Mouse (Mus musculus) adrenal gland, postnatal 10 days (tissue): Measurements from ENCODE around the gene Cyb561. TPM values are rescaled to one million over a fixed set of nuclear protein-coding genes. Genes with fewer than 3 reads are reported as not detected.

Source experiments
- DNase-seq: peaks from one replicate; pipeline ENCODE4 v3.0.0; 2021; ENCODE audit warnings: mixed read lengths
- total RNA-seq, 2 experiments: library from RNA; stranded (reverse); gene quantifications; 2 replicates each; pipeline ENCODE4 v1.2.3; 2021

The Cyb561 gene
- total RNA-seq, 2 experiments from 2014 or later: 123 to 140 TPM

- no peak for DNase-seq
Observed at GRCm38 (mm10) chr11:105952111-105952510, 1.0 kb downstream of the Cyb561 start.

- DNase-seq: no peak
Observed at GRCm38 (mm10) chr11:105951601-105952044, 1.5 kb downstream of the Cyb561 start.

- no peak for DNase-seq
Observed at GRCm38 (mm10) chr11:105950519-105950918, 2.6 kb downstream of the Cyb561 start.

- DNase-seq: no peak
Observed at GRCm38 (mm10) chr11:105948255-105948654, 4.9 kb downstream of the Cyb561 start.

GRCm38 (mm10) chr11:105946694-105947154, 6.4 kb downstream of the Cyb561 start:
- no peak for DNase-seq

GRCm38 (mm10) chr11:105944770-105945672, 8.1 kb downstream of the Cyb561 start:
- DNase-seq: peak; percentile 45

GRCm38 (mm10) chr11:105944126-105944621, 9.0 kb downstream of the Cyb561 start:
- peak; percentile 80 for DNase-seq

GRCm38 (mm10) chr11:105943133-105944102, 9.7 kb downstream of the Cyb561 start:
- DNase-seq: peak; percentile 79

- no peak for DNase-seq
Observed at GRCm38 (mm10) chr11:105941973-105942372, 11.2 kb downstream of the Cyb561 start.

GRCm38 (mm10) chr11:105938771-105939170, 14.4 kb downstream of the Cyb561 start:
- DNase-seq: no peak

GRCm38 (mm10) chr11:105936974-105937373, 16.2 kb downstream of the Cyb561 start:
- no peak for DNase-seq

- DNase-seq: peak; percentile 75
Observed at GRCm38 (mm10) chr11:105936200-105936599, 16.9 kb downstream of the Cyb561 start.

- DNase-seq: no peak
Observed at GRCm38 (mm10) chr11:105935496-105935895, 17.6 kb downstream of the Cyb561 start.

GRCm38 (mm10) chr11:105934816-105935215, 18.3 kb downstream of the Cyb561 start:
- no peak for DNase-seq

GRCm38 (mm10) chr11:105934303-105934711, 18.8 kb downstream of the Cyb561 start:
- DNase-seq: no peak

GRCm38 (mm10) chr11:105933746-105934145, 19.4 kb downstream of the Cyb561 start:
- no peak for DNase-seq

GRCm38 (mm10) chr11:105931380-105931779, 21.8 kb downstream of the Cyb561 start:
- no peak for DNase-seq

- DNase-seq: no peak
Observed at GRCm38 (mm10) chr11:105928171-105928570, 25.0 kb downstream of the Cyb561 start.

- peak; percentile 81 for DNase-seq
Observed at GRCm38 (mm10) chr11:105927065-105928030, 25.8 kb downstream of the Cyb561 start.

- no peak for DNase-seq
Observed at GRCm38 (mm10) chr11:105922769-105923663, 30.1 kb downstream of the Cyb561 start.
